Mouse (Mus musculus): ENCODE data around the gene Asic2. TPM values are rescaled to one million over a fixed set of nuclear protein-coding genes. Genes with fewer than 3 reads are reported as not detected.

Asic2 gene
- polyA plus RNA-seq, 1 experiment from 2014 or later, result 3.1 TPM

GRCm38 (mm10) chr11:81454111-81454510 is 514.1 kb downstream of the Asic2 start:
- WGBS, result 13% methylated on average over 1 of the region's 1 CpGs
- no peak overlapping the region for H3K4me2 ChIP-seq (replicated peaks)
- 0 out of 2 replicates have a peak, but pooled peaks have one; percentile 38 for ATAC-seq (ENCODE audit: low FRiP score, low read depth)

DNA sequence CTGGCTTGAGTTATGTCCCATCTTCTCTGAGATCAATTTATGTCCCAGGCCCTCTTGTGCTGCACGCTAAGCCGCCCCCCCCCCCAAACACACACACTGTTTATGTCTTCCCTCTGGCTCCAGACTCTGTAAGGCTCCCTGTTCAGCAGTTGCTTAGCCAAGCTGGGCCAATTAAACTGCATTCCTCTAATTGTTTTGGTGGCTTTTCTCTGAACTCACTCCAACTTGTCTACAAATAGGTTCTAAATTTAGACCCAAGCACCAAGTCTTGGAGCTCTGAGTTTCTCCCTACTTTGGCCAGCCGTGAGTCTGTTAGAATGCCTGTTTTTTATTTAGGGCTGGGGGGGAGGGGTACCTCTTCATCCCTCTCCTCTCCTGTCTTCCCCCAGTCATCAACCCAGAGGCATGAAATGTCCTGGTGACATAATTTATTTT is 519.0 kb downstream of the Asic2 start:
- H3K4me2 ChIP-seq (replicated peaks), result no peak overlapping the region
- H3K9ac ChIP-seq (replicated peaks), result no peak overlapping the region
- H3K4me1 ChIP-seq, result peaks cover 19% of the 10 kb centered on the region
- no peak overlapping the region for H3K4me3 ChIP-seq
- no peak for ATAC-seq (ENCODE audit: low FRiP score, low read depth)
- H3K36me3 ChIP-seq, result no peaks in the 10 kb centered on the region
- 62% methylated on average over 3 of the region's 3 CpGs for WGBS
- H3K9me3 ChIP-seq, result no peaks in the 10 kb centered on the region
- H3K27ac ChIP-seq (replicated peaks), result no peak overlapping the region
- H3K27me3 ChIP-seq, result no peaks in the 10 kb centered on the region

More at GRCm38 (mm10) chr11:81454111-81454510, 514.1 kb downstream of the Asic2 start:
- Histone ChIP-seq H3K4me3 (no peak overlapping the region), H3K4me1 (peaks cover 24% of the 10 kb centered on the region), H3K27me3 (no peaks in the 10 kb centered on the region), H3K9me3 (no peaks in the 10 kb centered on the region), H3K36me3 (no peaks in the 10 kb centered on the region), H3K9ac (replicated peaks) (no peak overlapping the region), H3K27ac (replicated peaks) (peak overlapping the region; percentile 54)

GRCm38 (mm10) chr11:81446347-81446746 is 521.9 kb downstream of the Asic2 start:
- Histone ChIP-seq H3K27me3 (no peaks in the 10 kb centered on the region), H3K36me3 (no peaks in the 10 kb centered on the region), H3K4me2 (replicated peaks) (no peak overlapping the region), H3K9ac (replicated peaks) (no peak overlapping the region), H3K4me1 (peaks cover 8% of the 10 kb centered on the region; the same call in 1 of the 2 replicates), H3K27ac (replicated peaks) (no peak overlapping the region), H3K4me3 (no peak overlapping the region), H3K9me3 (no peaks in the 10 kb centered on the region)
- WGBS, result 82% methylated on average over 1 of the region's 1 CpGs
- no peak for ATAC-seq (ENCODE audit: low FRiP score, low read depth)

GRCm38 (mm10) chr11:81426857-81427256 is 541.4 kb downstream of the Asic2 start:
- Histone ChIP-seq H3K27ac (replicated peaks) (no peak overlapping the region), H3K36me3 (no peaks in the 10 kb centered on the region), H3K4me2 (replicated peaks) (no peak overlapping the region), H3K9me3 (no peaks in the 10 kb centered on the region), H3K27me3 (no peaks in the 10 kb centered on the region), H3K9ac (replicated peaks) (no peak overlapping the region), H3K4me3 (no peak overlapping the region), H3K4me1 (no peaks in the 10 kb centered on the region)
- no peak for ATAC-seq (ENCODE audit: low FRiP score, low read depth)
- WGBS, result 71% methylated on average over 14 of the region's 14 CpGs

GRCm38 (mm10) chr11:81419112-81419511 is 549.1 kb downstream of the Asic2 start:
- H3K9ac ChIP-seq (replicated peaks), result no peak overlapping the region
- H3K27ac ChIP-seq (replicated peaks), result no peak overlapping the region
- ATAC-seq (ENCODE audit: low FRiP score, low read depth), result no peak
- WGBS, result 96% methylated on average over 3 of the region's 3 CpGs
- H3K4me2 ChIP-seq (replicated peaks), result no peak overlapping the region
- H3K4me3 ChIP-seq, result no peak overlapping the region
- no peaks in the 10 kb centered on the region for H3K27me3 ChIP-seq
- H3K9me3 ChIP-seq, result no peaks in the 10 kb centered on the region
- H3K36me3 ChIP-seq, result no peaks in the 10 kb centered on the region
- no peaks in the 10 kb centered on the region for H3K4me1 ChIP-seq

GRCm38 (mm10) chr11:81418027-81418426 is 550.2 kb downstream of the Asic2 start:
- Histone ChIP-seq H3K27ac (replicated peaks) (no peak overlapping the region), H3K36me3 (no peaks in the 10 kb centered on the region), H3K27me3 (no peaks in the 10 kb centered on the region), H3K4me1 (no peaks in the 10 kb centered on the region), H3K4me3 (no peak overlapping the region), H3K9ac (replicated peaks) (no peak overlapping the region), H3K9me3 (no peaks in the 10 kb centered on the region), H3K4me2 (replicated peaks) (no peak overlapping the region)
- WGBS, result 93% methylated on average over 4 of the region's 4 CpGs
- no peak for ATAC-seq (ENCODE audit: low FRiP score, low read depth)

- no peaks in the 10 kb centered on the region for H3K4me1 ChIP-seq
- no peaks in the 10 kb centered on the region for H3K27me3 ChIP-seq
- no peak overlapping the region for H3K9ac ChIP-seq (replicated peaks)
- no peaks in the 10 kb centered on the region for H3K9me3 ChIP-seq
- H3K36me3 ChIP-seq, result no peaks in the 10 kb centered on the region
- no peak for ATAC-seq (ENCODE audit: low FRiP score, low read depth)
- no peak overlapping the region for H3K4me3 ChIP-seq
- H3K4me2 ChIP-seq (replicated peaks), result no peak overlapping the region
- H3K27ac ChIP-seq (replicated peaks), result no peak overlapping the region
- WGBS, result 87% methylated on average over 6 of the region's 6 CpGs
These were observed 551.9 kb downstream of the Asic2 start for GRCm38 (mm10) chr11:81416319-81416718.

DNA sequence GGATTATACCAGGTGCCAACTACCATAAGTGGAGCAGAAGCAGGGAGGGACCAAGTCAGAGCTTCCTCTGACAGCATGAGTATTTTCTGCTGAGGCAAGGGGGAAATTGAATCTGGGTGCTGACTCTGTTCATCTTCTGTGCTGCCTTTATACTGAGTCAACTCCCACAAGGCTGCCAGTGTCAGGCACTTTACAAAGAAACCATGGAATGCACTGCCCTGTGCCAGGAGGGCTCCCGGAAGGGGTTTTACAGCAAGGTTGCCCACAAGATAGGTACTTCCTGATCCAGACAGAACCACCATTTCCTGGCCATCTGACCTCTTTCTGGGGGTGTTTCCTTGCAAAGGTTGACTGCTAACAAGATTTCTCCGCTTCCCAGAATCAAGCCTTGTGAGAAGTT is 553.7 kb downstream of the Asic2 start:
- H3K36me3 ChIP-seq, result no peaks in the 10 kb centered on the region
- H3K4me3 ChIP-seq, result no peak overlapping the region
- WGBS, result 88% methylated on average over 2 of the region's 2 CpGs
- H3K4me1 ChIP-seq, result no peaks in the 10 kb centered on the region
- ATAC-seq (ENCODE audit: low FRiP score, low read depth), result no peak
- no peak overlapping the region for H3K4me2 ChIP-seq (replicated peaks)
- no peak overlapping the region for H3K27ac ChIP-seq (replicated peaks)
- no peaks in the 10 kb centered on the region for H3K27me3 ChIP-seq
- no peak overlapping the region for H3K9ac ChIP-seq (replicated peaks)
- no peaks in the 10 kb centered on the region for H3K9me3 ChIP-seq

GRCm38 (mm10) chr11:81411251-81411650 is 557.0 kb downstream of the Asic2 start:
- Histone ChIP-seq H3K27ac (replicated peaks) (no peak overlapping the region), H3K4me2 (replicated peaks) (no peak overlapping the region), H3K36me3 (no peaks in the 10 kb centered on the region), H3K4me1 (no peaks in the 10 kb centered on the region), H3K4me3 (no peak overlapping the region), H3K9me3 (no peaks in the 10 kb centered on the region), H3K27me3 (no peaks in the 10 kb centered on the region), H3K9ac (replicated peaks) (no peak overlapping the region)
- WGBS, result 88% methylated on average over 4 of the region's 4 CpGs
- no peak for ATAC-seq (ENCODE audit: low FRiP score, low read depth)

DNA sequence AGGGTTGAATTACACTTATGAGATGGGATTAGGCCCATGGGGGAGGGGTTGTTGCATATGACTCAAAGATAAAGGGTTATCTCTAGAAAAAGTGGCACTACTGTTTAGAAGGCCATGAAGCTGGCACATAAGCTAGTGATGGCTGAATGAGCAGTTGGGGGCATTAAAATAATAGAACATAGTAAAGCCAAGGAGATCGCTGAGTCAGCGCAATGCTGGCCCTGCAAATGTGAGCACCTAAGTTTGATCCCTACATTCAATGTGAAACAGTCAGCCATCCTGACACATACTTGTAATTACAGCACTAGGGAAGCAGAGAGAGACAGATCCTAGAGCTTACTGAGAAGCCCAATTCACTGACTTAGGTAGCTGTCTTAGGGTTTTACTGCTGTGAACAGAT is 562.3 kb downstream of the Asic2 start:
- Histone ChIP-seq H3K36me3 (no peaks in the 10 kb centered on the region), H3K9ac (replicated peaks) (no peak overlapping the region), H3K4me2 (replicated peaks) (no peak overlapping the region), H3K27me3 (no peaks in the 10 kb centered on the region), H3K27ac (replicated peaks) (no peak overlapping the region), H3K9me3 (no peaks in the 10 kb centered on the region), H3K4me3 (no peak overlapping the region), H3K4me1 (no peaks in the 10 kb centered on the region)
- ATAC-seq (ENCODE audit: low FRiP score, low read depth), result no peak
- WGBS, result 97% methylated on average over 2 of the region's 2 CpGs

DNA sequence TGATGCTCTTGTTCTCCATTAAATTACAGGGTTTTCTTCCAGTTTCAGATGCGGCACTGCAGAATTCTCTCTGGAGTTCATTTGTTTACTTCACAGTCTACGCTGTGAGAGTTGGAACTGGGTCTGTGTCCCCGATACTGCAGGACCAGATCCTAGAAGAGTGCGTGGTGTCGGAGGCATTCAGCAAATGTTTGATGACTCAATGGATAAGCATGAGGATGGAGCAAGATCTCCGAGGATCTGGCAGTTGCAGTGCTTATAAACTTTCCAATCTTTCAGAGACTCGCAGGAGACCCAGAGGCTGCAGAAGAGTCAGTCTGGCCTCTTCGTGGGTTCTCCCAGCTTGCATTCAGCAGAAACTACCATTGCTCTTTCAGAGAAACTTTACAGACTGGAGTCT is 566.0 kb downstream of the Asic2 start:
- Histone ChIP-seq H3K4me2 (replicated peaks) (no peak overlapping the region), H3K9me3 (no peaks in the 10 kb centered on the region), H3K36me3 (no peaks in the 10 kb centered on the region), H3K27me3 (no peaks in the 10 kb centered on the region), H3K9ac (replicated peaks) (no peak overlapping the region), H3K4me1 (no peaks in the 10 kb centered on the region), H3K27ac (replicated peaks) (no peak overlapping the region), H3K4me3 (no peak overlapping the region)
- ATAC-seq (ENCODE audit: low FRiP score, low read depth), result no peak
- WGBS, result 86% methylated on average over 8 of the region's 8 CpGs

DNA sequence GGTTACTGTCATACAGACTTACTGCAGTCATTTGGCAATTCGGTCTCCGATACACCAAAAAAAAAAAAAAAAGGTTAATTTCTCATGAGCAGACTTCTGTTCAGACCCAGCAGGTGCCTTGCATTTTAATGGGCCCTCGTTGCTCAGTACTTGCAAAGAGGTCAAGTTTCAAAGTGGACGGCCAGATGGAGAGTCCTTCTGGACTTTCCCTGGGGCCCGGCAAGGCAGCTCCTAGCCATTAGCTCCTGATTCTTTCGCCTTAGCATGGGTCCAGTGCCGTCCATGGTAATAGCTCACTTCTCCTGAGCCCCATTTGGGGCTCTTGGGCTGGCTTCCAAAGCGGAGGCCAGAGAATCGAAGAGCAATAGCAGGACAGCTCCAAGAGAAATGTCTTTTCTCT is 575.4 kb downstream of the Asic2 start:
- no peak overlapping the region for H3K9ac ChIP-seq (replicated peaks)
- ATAC-seq (ENCODE audit: low FRiP score, low read depth), result no peak
- H3K36me3 ChIP-seq, result no peaks in the 10 kb centered on the region
- no peaks in the 10 kb centered on the region for H3K27me3 ChIP-seq
- no peak overlapping the region for H3K4me3 ChIP-seq
- WGBS, result 63% methylated on average over 9 of the region's 9 CpGs
- H3K27ac ChIP-seq (replicated peaks), result no peak overlapping the region
- H3K9me3 ChIP-seq, result no peaks in the 10 kb centered on the region
- no peaks in the 10 kb centered on the region for H3K4me1 ChIP-seq
- H3K4me2 ChIP-seq (replicated peaks), result no peak overlapping the region

GRCm38 (mm10) chr11:81386185-81386584 is 582.1 kb downstream of the Asic2 start:
- 83% methylated on average over 2 of the region's 2 CpGs for WGBS
- Histone ChIP-seq H3K4me2 (replicated peaks) (no peak overlapping the region), H3K9ac (replicated peaks) (no peak overlapping the region), H3K4me3 (no peak overlapping the region), H3K4me1 (peaks cover 3% of the 10 kb centered on the region; the same call in 1 of the 2 replicates), H3K9me3 (no peaks in the 10 kb centered on the region), H3K36me3 (no peaks in the 10 kb centered on the region), H3K27me3 (no peaks in the 10 kb centered on the region), H3K27ac (replicated peaks) (no peak overlapping the region)
- ATAC-seq (ENCODE audit: low FRiP score, low read depth), result no peak
